Mouse (Mus musculus) embryonic facial prominence, embryonic 15.5 days (tissue): ENCODE data around the gene Epha6. TPM values are rescaled to one million over a fixed set of nuclear protein-coding genes. Genes with fewer than 3 reads are reported as not detected.
"Not testable (repeated sequence)": the region's sequence is repeated elsewhere in the genome, so short reads cannot be mapped to it uniquely, and the experiment has no call there.

Experiments
- ATAC-seq: fragments of 200-750 bp; cut with Nextera tagmentation; 2 replicates; pipeline ENCODE4 v1.8.0; 2017; ENCODE audit warnings: low read depth, moderate TSS enrichment; ENCODE audit not compliant: insufficient number of reproducible peaks, low FRiP score, low TSS enrichment
- H3K27ac ChIP-seq: fragments of 300-500 bp; sonication (generic); replicated peaks from 2 replicates; pipeline ENCODE4 v1.5.1; 2015; ENCODE audit warnings: mild to moderate bottlenecking, inconsistent platforms
- H3K27me3 ChIP-seq: fragments of 300-500 bp; sonication (generic); 2 replicates; pipeline ENCODE4 v1.6.1; 2015; ENCODE audit warnings: inconsistent platforms
- H3K36me3 ChIP-seq: fragments of 300-500 bp; sonication (generic); 2 replicates; pipeline ENCODE4 v1.6.1; 2015; ENCODE audit warnings: mild to moderate bottlenecking, inconsistent platforms
- H3K4me1 ChIP-seq: fragments of 300-500 bp; sonication (generic); 2 replicates; pipeline ENCODE4 v1.6.1; 2015; ENCODE audit warnings: inconsistent platforms
- H3K4me2 ChIP-seq: fragments of 300-500 bp; sonication (generic); replicated peaks from 2 replicates; pipeline ENCODE4 v1.6.1; 2015; ENCODE audit warnings: mild to moderate bottlenecking, inconsistent platforms
- H3K4me3 ChIP-seq: fragments of 300-500 bp; sonication (generic); replicated peaks from 2 replicates; pipeline ENCODE4 v1.5.1; 2015; ENCODE audit warnings: mild to moderate bottlenecking, inconsistent platforms
- H3K9ac ChIP-seq: fragments of 300-500 bp; sonication (generic); 2 replicates; pipeline ENCODE4 v1.6.1; 2015; ENCODE audit warnings: inconsistent platforms
- H3K9me3 ChIP-seq: fragments of 300-500 bp; sonication (generic); replicated peaks from 2 replicates; pipeline ENCODE4 v1.6.1; 2016; ENCODE audit warnings: inconsistent platforms
- WGBS: fragments of 180-500 bp; shearing (Covaris S2); methylation state at CpG from one replicate; pipeline ENCODE4 v1.1.7; 2015; 5-methylcytosine and 5-hydroxymethylcytosine counted together
- polyA plus RNA-seq: library from polyadenylated mRNA; unstranded; fragments of >200 nt; fragmentation: Nextera tagmentation; extraction: Ambion mirVana; gene quantifications from 2 replicates; pipeline ENCODE4 v1.2.1, GENCODE M21; 2015

Epha6 gene
- polyA plus RNA-seq, 1 experiment from 2014 or later: 0.77 TPM

DNA sequence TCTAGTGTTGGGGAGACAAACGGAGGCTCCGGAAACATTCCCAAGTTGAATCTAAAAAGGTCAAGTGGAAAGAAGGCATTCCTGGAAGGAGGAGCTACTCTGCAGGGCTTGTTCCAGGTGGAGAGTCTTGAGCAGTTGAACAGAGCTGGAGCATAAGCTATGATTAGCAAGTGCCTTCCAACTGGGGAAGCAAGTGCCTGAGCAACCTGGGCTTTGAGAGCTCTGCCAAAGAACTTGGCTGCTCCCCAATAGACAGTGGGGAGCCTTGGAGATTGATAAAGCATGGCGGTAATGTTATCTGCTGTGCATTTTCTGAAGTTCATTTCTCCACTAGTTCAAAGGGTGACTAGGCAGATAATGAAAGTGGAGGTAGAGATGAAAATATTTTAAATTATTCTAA lies 733.5 kb downstream of the Epha6 start:
- no peak overlapping the region for H3K4me2 ChIP-seq
- H3K9ac ChIP-seq: no peak overlapping the region
- no peak overlapping the region for H3K27ac ChIP-seq
- no peak for ATAC-seq
- no peaks in the 10 kb centered on the region for H3K9me3 ChIP-seq
- H3K4me1 ChIP-seq: no peaks in the 10 kb centered on the region
- H3K36me3 ChIP-seq: no peaks in the 10 kb centered on the region
- WGBS: 91% methylated on average over 3 of the region's 3 CpGs
- H3K4me3 ChIP-seq: no peak overlapping the region
- H3K27me3 ChIP-seq: no peaks in the 10 kb centered on the region

- H3K9ac ChIP-seq: no peak overlapping the region
- no peak for ATAC-seq
Observed at GRCm38 (mm10) chr16:59854160-59854717, 751.1 kb downstream of the Epha6 start.

GRCm38 (mm10) chr16:59852689-59853088 lies 752.6 kb downstream of the Epha6 start:
- Histone ChIP-seq H3K4me2 (no peak overlapping the region), H3K27me3 (no peaks in the 10 kb centered on the region), H3K9me3 (no peaks in the 10 kb centered on the region), H3K36me3 (no peaks in the 10 kb centered on the region), H3K9ac (no peak overlapping the region), H3K4me3 (no peak overlapping the region), H3K27ac (no peak overlapping the region), H3K4me1 (no peaks in the 10 kb centered on the region)
- no peak for ATAC-seq
- 38% methylated on average over 2 of the region's 2 CpGs for WGBS

More at GRCm38 (mm10) chr16:59854160-59854717, 751.1 kb downstream of the Epha6 start:
- Histone ChIP-seq H3K36me3 (no peaks in the 10 kb centered on the region), H3K27me3 (no peaks in the 10 kb centered on the region), H3K9me3 (no peaks in the 10 kb centered on the region), H3K27ac (no peak overlapping the region), H3K4me3 (no peak overlapping the region), H3K4me1 (no peaks in the 10 kb centered on the region), H3K4me2 (no peak overlapping the region)
- 72% methylated on average over 7 of the region's 7 CpGs for WGBS

GRCm38 (mm10) chr16:59846574-59846973 lies 758.8 kb downstream of the Epha6 start:
- H3K4me3 ChIP-seq: no peak overlapping the region
- H3K4me2 ChIP-seq: no peak overlapping the region
- whole genome bisulfite sequencing: 9% methylated on average over 3 of the region's 3 CpGs
- H3K9me3 ChIP-seq: no peaks in the 10 kb centered on the region
- no peak for ATAC-seq
- no peak overlapping the region for H3K9ac ChIP-seq
- no peaks in the 10 kb centered on the region for H3K27me3 ChIP-seq
- H3K27ac ChIP-seq: no peak overlapping the region
- H3K36me3 ChIP-seq: no peaks in the 10 kb centered on the region
- H3K4me1 ChIP-seq: no peaks in the 10 kb centered on the region

- WGBS: 72% methylated on average over 4 of the region's 4 CpGs
- Histone ChIP-seq H3K9ac (no peak overlapping the region), H3K9me3 (no peaks in the 10 kb centered on the region), H3K4me3 (no peak overlapping the region), H3K27me3 (no peaks in the 10 kb centered on the region), H3K36me3 (no peaks in the 10 kb centered on the region), H3K4me1 (no peaks in the 10 kb centered on the region), H3K4me2 (no peak overlapping the region), H3K27ac (no peak overlapping the region)
- ATAC-seq: no peak
Observed at GRCm38 (mm10) chr16:59836778-59837177, 768.6 kb downstream of the Epha6 start.

GRCm38 (mm10) chr16:59836304-59836703 lies 769.0 kb downstream of the Epha6 start:
- Histone ChIP-seq H3K4me2 (no peak overlapping the region), H3K4me1 (no peaks in the 10 kb centered on the region), H3K27me3 (no peaks in the 10 kb centered on the region), H3K36me3 (no peaks in the 10 kb centered on the region), H3K9me3 (no peaks in the 10 kb centered on the region), H3K4me3 (no peak overlapping the region), H3K27ac (no peak overlapping the region), H3K9ac (no peak overlapping the region)
- ATAC-seq: no peak
- 87% methylated on average over 10 of the region's 10 CpGs for WGBS

DNA sequence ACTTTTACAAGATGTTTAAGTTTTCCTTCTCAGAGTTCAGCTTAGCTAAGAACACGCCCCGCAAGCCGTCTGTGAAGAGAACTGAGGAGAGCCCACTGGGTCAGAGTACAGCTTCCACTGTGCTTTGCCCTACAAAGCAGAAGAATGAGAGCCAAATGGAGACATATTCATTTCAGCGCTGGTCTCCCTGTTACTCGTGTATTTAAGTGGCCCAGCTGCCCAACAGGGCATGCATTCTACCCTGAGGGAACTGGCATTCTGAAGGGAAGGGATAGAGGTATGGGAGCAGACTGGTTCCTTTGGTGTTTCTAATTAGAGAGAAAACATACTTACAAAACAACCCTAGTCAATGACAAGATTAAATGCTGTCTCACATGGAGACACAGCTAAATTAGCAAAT lies 772.9 kb downstream of the Epha6 start:
- Histone ChIP-seq H3K4me3 (no peak overlapping the region), H3K4me2 (no peak overlapping the region), H3K36me3 (no peaks in the 10 kb centered on the region), H3K27me3 (no peaks in the 10 kb centered on the region), H3K4me1 (no peaks in the 10 kb centered on the region), H3K9me3 (no peaks in the 10 kb centered on the region), H3K27ac (no peak overlapping the region), H3K9ac (no peak overlapping the region)
- ATAC-seq: no peak
- WGBS: 58% methylated on average over 5 of the region's 5 CpGs

DNA sequence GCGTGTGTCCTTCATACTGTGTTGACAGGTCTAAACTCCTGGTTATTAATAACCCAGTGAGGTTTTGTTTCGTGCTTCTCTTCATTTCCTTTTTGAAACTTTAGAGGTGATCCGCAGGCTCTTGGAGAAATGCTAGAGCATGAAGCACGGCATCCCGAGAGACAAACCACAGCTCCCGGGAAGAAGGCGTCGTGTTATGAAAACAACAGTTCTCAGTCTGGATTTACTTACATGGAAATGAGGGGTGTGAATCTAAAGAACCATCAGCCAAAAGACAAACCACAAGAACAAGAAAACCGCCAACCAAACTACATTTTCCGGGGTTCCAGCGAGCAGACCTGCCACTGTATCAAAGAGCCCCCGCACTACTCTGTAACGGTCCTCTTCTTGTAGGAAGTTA lies 775.7 kb downstream of the Epha6 start:
- Histone ChIP-seq H3K27ac (no peak overlapping the region), H3K9ac (no peak overlapping the region), H3K4me3 (no peak overlapping the region), H3K36me3 (no peaks in the 10 kb centered on the region), H3K27me3 (no peaks in the 10 kb centered on the region), H3K9me3 (no peaks in the 10 kb centered on the region), H3K4me1 (no peaks in the 10 kb centered on the region), H3K4me2 (no peak overlapping the region)
- no peak for ATAC-seq
- WGBS: 74% methylated on average over 13 of the region's 13 CpGs

DNA sequence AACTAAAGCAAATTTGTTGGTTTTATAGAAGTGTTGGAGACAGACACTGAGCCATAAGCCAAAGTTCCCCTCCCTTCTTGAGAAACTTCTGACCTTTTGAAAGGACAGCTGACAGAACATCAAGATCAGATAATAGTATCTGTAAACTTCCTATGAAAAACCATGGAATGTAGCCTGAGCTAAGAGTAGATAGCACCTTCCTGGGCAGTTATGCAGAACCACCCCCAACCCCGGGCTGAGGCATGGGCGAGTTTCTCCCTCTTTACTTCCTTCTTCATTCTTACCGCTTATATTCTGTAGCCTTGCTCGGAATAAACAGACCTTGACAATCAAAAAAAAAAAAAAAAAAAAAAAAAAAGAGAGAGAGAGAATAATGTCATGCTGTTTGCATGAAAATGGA lies 805.5 kb downstream of the Epha6 start:
- WGBS: 82% methylated on average over 4 of the region's 4 CpGs
- not testable (repeated sequence) for H3K27ac ChIP-seq, H3K4me2 ChIP-seq, H3K9me3 ChIP-seq, H3K9ac ChIP-seq, H3K36me3 ChIP-seq, H3K27me3 ChIP-seq, ATAC-seq, H3K4me3 ChIP-seq, H3K4me1 ChIP-seq

DNA sequence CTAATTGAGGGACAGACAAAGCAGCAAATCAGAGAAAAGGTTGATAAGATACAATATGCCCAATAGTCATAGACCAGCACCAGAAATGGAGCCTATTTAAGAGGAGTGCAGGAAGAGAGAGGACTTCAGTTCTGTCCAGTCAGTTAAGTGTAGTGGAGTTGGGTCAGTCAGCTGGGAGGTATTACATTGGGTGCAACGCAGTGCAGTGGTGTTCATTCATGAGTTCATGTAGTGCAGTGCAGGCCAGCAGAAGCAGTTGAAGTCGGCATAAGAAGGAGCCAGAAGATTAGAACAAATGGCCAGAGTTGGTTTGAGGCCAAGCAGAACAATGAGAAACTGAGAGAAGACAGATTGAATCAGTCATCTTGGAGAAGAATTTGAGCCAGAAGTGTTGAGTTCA lies 833.0 kb downstream of the Epha6 start:
- no peak overlapping the region for H3K9ac ChIP-seq
- no peaks in the 10 kb centered on the region for H3K27me3 ChIP-seq
- no peak overlapping the region for H3K4me2 ChIP-seq
- H3K27ac ChIP-seq: no peak overlapping the region
- WGBS: 84% methylated on average over 2 of the region's 2 CpGs
- no peaks in the 10 kb centered on the region for H3K36me3 ChIP-seq
- H3K4me3 ChIP-seq: no peak overlapping the region
- no peak for ATAC-seq
- no peaks in the 10 kb centered on the region for H3K9me3 ChIP-seq
- H3K4me1 ChIP-seq: no peaks in the 10 kb centered on the region

DNA sequence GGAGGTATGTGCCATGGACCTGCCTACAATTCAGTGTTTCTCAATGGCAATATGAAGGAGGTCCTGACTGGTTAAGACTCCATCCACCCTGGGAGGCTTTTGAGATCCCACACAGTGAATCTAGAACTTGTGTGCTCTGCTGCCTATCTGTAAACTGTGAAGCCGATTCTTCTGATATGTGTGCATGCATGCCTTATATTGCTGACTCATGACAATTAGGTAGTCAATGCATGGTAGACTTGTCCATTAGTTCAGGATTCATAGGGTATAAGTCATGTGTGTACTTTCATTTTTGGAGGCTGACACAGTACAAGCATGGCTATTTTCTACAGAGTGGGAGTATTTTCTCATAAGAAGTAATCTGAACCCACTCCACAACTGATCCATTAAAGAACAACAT lies 834.9 kb downstream of the Epha6 start:
- Histone ChIP-seq H3K4me2 (no peak overlapping the region), H3K27ac (no peak overlapping the region), H3K4me1 (no peaks in the 10 kb centered on the region), H3K4me3 (no peak overlapping the region), H3K36me3 (no peaks in the 10 kb centered on the region), H3K9me3 (no peaks in the 10 kb centered on the region), H3K9ac (no peak overlapping the region), H3K27me3 (no peaks in the 10 kb centered on the region)
- no peak for ATAC-seq
- 96% methylated on average over 1 of the region's 1 CpGs for WGBS

DNA sequence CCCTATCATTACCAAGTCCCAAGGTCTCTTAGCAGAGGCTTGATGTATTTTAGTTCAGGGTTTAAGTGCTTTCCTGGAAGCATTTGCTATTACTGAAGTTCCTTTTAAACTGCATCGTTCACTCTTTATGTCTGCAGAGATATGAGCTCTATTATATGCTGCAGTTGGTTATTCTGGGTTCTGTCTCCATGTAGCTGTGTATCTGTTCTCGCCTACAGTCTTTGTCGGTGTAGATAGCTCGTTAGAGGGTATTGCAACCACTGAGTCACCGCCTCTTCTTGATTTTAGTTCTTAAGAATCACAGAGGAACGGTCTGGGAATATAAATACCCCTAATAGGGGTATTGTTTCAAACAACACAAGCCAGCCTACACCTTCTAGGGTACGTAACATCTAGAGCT lies 835.4 kb downstream of the Epha6 start:
- H3K4me2 ChIP-seq: no peak overlapping the region
- no peaks in the 10 kb centered on the region for H3K27me3 ChIP-seq
- ATAC-seq: no peak
- H3K36me3 ChIP-seq: no peaks in the 10 kb centered on the region
- H3K4me3 ChIP-seq: no peak overlapping the region
- 83% methylated on average over 7 of the region's 7 CpGs for WGBS
- no peaks in the 10 kb centered on the region for H3K4me1 ChIP-seq
- no peaks in the 10 kb centered on the region for H3K9me3 ChIP-seq
- H3K9ac ChIP-seq: no peak overlapping the region
- H3K27ac ChIP-seq: no peak overlapping the region
